Mouse (Mus musculus): ENCODE results near the gene Pde6h.

GRCm38 (mm10) chr6:136906937-136907293 is 16.7 kb upstream of the Pde6h start:
- TF ChIP-seq CTCF (IDR thresholded peaks at IDR 0.05; ENCODE audit: control insufficient read depth, insufficient read depth, low read length) (no peak), POLR2A (IDR thresholded peaks at IDR 0.05; ENCODE audit: borderline replicate concordance, control insufficient read depth, low read depth, low read length) (no peak)

Data from bone marrow, adult 2 months (tissue).